Mouse (Mus musculus) frontal cortex, postnatal 14 days (tissue): ENCODE measurements around the gene Spata45.

Source experiments
- DNase-seq, 2 experiments: peaks; one replicate each; pipeline ENCODE4 v3.0.0; 2022; ENCODE audit warnings: low spot score in 2 of 2

Gene Spata45

DNA sequence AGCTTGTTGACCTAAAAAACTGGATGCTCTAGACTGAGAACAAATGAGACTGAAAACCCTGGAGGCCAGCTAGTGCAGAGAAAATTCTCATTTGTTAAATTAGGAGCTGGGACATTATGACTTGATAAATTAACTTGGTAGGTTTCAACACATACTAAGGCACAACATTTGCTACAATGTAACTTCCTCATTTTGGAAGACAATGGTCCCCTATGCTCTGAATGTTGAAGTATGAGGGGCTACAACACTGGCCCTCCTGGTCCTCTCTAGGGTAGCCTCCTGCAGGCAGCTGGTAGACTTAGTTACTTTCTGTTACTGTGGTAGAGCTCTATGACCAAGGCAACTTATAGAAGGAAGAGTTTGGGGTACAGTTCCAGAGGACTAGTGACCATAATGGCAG, 4.9 kb downstream of the Spata45 start:
- no peak for DNase-seq

GRCm38 (mm10) chr1:191042106-191042505, 5.7 kb downstream of the Spata45 start:
- no peak for DNase-seq

GRCm38 (mm10) chr1:191042688-191043087, 6.2 kb downstream of the Spata45 start:
- DNase-seq: no peak

DNA sequence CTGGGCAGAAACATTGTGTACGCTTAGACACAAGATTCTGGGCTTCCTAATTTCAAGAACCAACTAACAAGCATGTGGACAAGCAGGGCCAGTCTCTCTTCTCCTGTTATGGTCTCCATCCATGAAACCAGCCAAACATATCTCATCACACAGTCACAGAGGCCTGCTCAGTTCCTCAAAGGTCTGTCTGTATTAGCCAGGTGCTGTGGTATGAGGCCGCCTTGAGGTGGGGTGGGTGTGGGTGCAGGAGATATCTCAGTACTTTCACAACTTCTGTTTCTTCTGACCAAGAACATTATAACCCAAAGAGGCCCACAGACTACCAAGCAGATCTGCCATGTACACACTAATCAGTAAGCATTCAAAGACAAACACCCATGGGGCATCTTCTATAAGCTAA, 8.8 kb downstream of the Spata45 start:
- no peak for DNase-seq

- no peak for DNase-seq
Measured at GRCm38 (mm10) chr1:191046231-191046824, 9.9 kb downstream of the Spata45 start.

- no peak for DNase-seq
Measured at GRCm38 (mm10) chr1:191053555-191053954, 17.1 kb downstream of the Spata45 start.

- no peak for DNase-seq
Measured at GRCm38 (mm10) chr1:191054870-191055532, 18.6 kb downstream of the Spata45 start.

DNA sequence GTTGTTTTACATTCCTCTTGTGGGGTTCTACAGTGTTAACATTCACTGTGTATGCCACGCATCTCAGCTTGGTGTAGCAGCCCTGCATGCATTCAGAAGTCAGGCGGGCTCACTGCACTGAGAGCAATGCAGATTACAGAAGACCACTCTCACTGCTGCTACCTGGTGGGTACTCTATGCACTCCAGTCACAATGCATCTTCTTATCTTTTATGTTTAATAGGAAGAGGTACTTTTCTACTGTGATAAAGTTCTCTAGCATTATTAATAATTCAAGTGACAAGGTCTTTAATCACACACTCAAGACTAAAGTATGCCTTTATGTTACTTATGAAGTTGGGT, 19.1 kb downstream of the Spata45 start:
- DNase-seq: no peak

DNA sequence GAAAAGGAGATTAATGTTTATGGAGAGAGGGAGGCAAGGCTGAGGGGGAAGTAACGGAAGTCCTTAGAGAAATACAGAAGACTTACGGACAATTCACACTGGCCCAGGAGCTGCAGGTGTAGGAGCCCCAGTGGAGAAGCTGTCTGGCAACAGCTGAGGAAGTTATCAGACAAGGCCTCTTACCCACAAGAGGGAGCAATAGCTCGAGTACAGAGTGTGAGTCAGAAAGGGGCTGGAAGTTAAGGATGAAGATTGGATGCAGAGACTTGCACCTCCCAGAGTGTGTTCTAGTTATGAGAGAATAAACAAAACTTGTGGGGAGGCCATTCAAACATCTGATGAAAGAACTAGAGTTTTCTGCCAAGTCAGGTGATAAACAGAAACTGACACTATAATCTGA, 21.0 kb downstream of the Spata45 start:
- DNase-seq: no peak

GRCm38 (mm10) chr1:191062241-191062780, 25.9 kb downstream of the Spata45 start:
- no peak for DNase-seq

- DNase-seq: peak; percentile 82 to 92
Measured at GRCm38 (mm10) chr1:191062781-191063485, 26.5 kb downstream of the Spata45 start, which contains the start of the genes Tatdn3 and Nsl1. Gene Tatdn3, minus strand, starts transcription at chr1:191062932. Gene Nsl1, plus strand, starts transcription at chr1:191063012.

- DNase-seq: no peak
Measured at GRCm38 (mm10) chr1:191063700-191064099, 27.3 kb downstream of the Spata45 start.

GRCm38 (mm10) chr1:191064535-191064934, 28.1 kb downstream of the Spata45 start:
- no peak for DNase-seq

- no peak for DNase-seq
Measured at GRCm38 (mm10) chr1:191065188-191065587, 28.7 kb downstream of the Spata45 start.

DNA sequence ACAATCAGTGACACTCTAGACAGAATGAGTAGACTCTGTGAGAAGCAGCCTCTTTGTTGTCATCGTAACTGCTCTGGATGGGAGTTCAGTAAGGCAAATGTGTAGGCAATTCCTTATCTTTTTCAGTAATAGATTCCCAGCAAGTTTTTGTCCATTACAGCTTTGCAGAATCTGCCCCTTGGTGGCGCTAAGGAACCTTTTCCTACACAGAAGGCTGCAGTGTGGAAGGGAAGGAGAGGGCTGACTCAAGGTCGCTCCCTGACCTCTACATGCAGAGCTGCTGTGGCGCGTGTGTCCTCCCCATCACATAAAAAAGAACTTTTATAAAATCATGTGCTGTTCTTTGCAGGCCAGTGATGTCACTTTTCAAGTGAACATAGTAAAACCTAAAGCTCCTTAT, 31.9 kb downstream of the Spata45 start:
- no peak for DNase-seq

GRCm38 (mm10) chr1:191070259-191070658, 33.8 kb downstream of the Spata45 start:
- DNase-seq: no peak

DNA sequence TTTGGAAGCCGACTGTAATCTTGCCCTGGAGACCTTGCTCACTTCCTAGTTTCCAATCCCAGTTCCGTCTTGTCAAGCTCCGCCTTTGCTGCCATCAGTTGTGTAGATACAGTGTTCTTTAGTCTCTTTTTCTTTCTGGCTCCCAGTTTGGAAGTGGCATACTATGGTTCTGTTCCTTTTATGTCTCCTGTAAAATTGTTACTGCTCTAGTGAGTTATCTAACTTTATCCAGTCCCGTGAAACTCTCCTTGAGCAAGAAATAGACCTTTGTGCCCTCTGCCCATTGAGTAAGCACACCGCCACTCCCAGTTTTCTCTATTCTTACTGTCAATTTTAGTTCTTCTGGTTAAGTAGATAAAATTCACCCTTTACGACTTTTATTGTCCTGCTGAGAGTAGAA, 35.2 kb downstream of the Spata45 start:
- DNase-seq: no peak

- no peak for DNase-seq
Measured at GRCm38 (mm10) chr1:191072329-191072913, 36.0 kb downstream of the Spata45 start.

GRCm38 (mm10) chr1:191073001-191073400, 36.6 kb downstream of the Spata45 start:
- peak in 1 of 2 experiments; percentile 27 for DNase-seq

- no peak for DNase-seq
Measured at GRCm38 (mm10) chr1:191073486-191073885, 37.0 kb downstream of the Spata45 start.

DNA sequence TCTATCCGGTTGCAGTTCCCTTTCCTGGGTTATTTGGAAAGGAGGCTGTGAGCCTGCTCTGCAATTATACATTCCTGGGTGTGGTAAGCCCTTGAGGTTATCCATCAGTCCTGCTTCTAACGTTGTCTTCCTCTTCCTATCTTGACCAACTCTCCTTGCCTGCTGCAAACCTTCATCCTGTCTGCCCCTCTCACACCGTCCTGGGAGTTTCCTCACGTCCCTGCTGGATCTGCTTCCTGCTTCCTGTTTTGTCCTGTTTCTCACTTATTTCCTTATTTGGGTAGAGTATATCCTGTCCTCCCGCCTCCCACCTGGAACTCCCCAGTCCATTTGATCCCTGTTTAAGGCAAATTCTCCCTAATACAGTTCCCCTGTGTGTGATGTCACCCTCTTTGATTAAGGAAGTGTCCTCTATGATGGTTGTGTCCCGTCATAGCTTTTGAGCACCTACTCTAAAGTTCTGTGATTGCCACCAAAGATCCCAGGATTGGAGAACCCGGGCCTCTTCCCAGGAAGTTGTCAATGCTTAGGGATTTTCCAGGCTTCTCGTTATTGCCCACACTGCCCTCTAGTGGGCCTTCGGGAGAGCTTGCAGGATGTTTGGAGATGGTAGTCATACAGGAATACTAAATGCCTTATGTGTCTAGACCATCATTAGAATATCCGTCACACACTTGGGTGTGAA, 38.9 kb downstream of the Spata45 start:
- DNase-seq: no peak

DNA sequence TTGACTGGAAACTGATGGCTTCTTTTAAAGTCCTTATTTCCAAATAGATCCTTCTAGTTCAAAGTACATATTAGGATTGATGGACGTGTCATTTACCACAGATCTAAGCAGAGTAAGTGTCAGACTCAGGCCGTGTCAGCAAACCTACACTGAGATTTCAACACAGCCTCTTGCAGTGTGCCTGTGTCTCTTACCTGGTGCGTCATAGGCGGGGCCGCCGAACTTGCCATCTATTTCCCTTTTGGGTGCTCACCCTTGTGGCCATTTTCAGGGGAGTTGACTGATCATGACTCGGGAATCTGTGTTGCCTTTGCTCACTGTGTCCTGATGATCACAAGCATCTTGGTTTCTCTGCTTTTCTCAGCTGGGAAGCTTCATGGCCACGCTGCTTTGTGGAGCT, 46.8 kb downstream of the Spata45 start:
- DNase-seq: no peak
